Mouse (Mus musculus): ENCODE measurements around the gene Arhgap31.
"Not testable (repeated sequence)": the region's sequence is repeated elsewhere in the genome, so short reads cannot be mapped to it uniquely, and the experiment has no call there.

Arhgap31 gene

DNA sequence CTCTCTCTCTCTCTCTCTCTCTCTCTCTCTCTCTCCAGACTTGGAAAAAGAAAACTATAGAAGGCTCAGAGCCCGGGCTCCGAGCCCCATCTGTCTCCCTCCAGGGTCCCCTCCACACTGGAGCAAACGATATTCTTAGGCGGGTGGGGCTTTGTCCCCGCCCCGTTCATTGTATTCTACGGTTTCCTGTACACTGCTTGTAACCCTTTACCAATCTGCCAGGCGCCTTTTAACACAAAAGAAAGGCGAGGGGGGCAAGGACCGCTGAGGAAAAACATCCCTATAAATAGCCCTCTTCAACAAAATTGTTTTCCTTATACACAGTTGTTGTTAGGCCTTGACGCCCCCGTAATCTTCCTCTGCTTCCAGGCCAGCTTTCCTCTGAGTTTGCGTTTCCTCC, 11.9 kb upstream of the Arhgap31 start:
- no peak for DNase-seq

GRCm38 (mm10) chr16:38724256-38724655, 11.2 kb upstream of the Arhgap31 start:
- DNase-seq = no peak

DNA sequence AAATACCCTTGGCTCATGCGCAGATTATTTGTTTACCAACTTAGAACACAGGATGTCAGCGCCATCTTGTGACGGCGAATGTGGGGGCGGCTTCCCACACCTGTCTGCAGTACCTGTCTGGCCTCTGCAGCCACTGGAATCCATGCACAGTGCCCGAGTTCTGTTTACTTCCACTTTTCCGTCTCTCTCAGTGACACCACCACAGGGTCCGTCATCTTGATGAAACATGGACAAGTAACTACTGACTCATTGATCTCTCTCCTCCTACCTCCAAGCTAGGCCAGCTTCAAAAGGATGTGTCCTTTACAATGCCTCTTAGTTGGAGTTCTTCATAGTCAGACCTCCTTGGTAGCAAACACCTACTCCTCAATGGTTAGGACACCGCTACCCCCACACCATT, 8.3 kb upstream of the Arhgap31 start:
- DNase-seq = no peak

DNA sequence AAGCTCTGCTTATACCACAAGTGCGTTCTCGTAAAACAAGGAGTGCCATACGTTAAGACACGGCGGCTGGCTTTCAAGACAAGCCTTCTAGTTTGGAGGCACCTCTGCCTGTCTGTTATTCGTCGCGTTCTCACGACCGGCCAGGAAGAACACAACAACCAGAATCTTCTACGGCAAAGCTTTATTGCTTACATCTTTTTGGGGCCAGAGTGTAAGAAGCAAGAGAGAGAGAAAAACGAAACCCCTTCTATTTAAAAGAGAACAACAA, 1.1 kb upstream of the Arhgap31 start:
- not testable (repeated sequence) for DNase-seq

GRCm38 (mm10) chr16:38713404-38714258, 557 bp upstream of the Arhgap31 start:
- DNase-seq = no peak

DNA sequence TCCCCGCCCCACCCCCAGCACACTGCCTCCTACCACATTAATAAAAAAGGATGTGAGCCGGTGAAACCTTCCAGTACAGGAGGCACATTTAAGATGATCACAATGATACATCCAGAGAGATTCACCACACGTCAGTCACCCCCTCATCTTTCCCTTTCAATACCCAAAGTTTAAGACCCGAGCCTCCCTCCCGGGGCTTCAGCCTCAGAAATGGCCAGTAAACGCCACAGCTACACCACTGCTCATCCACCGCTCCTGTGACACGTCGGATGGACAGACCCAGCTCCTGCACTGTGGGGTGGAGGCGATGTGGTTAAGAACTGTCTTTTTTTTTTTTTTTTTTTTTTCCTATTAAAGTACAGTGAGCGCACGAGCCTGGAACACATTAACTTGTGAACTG, 969 bp downstream of the Arhgap31 start:
- DNase-seq = no peak

GRCm38 (mm10) chr16:38711245-38711644, 1.8 kb downstream of the Arhgap31 start:
- no peak for DNase-seq

DNA sequence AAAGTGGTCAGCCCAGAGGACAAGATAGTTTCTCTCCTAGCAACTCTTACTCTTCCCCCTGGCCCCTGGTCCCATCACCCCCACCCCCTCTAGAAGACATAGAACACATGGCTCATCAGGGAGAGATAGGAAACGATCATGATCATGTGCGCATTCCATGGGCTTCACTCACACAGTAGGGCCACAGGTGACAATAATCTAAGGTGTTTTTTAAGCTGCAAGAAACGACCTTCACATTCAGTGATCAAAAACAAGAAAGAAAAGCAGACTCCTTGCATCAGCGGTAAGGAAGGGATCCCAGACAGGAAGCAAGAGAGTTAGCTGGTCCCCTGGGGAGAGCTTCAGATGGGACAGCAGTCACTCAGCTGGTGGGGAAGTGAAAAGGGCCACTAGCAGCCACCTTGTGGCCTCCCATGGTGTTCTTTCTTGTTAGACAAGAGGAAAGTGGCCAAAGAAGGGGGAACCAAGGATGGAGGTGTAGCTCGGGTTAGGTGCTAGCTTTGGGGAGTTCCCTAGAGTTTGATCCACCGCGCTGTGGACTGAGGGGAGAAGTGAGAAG, 4.0 kb downstream of the Arhgap31 start:
- no peak for DNase-seq

DNA sequence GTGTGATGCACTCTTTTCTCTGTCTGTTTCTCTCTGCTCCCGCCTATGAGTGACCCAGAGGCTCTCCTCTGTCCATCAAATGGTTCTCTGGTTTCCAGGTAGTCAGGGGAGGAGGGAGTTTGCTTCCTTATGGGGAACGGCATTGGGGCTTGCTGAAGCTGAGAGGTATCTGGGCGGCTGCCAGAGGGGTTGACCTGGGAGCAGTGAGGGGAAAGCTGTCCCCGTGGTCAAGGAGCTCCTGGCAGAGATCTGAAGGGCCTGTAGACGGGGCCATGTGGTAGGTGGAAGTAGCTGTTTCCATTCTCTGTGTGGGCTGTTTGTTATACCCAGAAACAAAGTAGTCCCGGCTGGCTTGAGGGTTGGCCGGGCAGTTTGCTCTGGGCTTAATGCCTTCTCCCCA, 6.3 kb downstream of the Arhgap31 start:
- DNase-seq = no peak

- DNase-seq = no peak
These were observed 7.4 kb downstream of the Arhgap31 start for GRCm38 (mm10) chr16:38705531-38706281.

DNA sequence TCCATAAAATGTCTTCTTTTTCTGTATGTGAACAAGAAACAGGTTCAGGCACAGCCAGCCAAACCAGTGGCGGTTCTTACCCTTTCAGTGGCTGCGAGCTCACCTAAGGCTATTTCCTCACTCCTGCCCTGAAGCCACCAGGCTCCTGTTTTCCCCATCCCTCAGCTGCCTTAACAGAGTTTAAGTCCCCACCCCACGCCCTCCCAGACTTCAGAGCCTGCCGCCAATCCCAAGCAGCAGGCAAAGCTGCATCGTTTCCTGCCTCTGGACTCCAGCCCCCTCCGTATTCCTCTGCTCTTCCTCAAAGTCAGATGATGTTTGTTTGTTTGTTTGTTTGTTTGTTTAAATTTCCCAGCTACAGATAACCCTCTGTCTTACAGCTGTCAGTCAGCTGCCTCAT, 9.6 kb downstream of the Arhgap31 start:
- no peak for DNase-seq

GRCm38 (mm10) chr16:38702316-38702715, 10.8 kb downstream of the Arhgap31 start:
- DNase-seq = no peak

- no peak for DNase-seq
These were observed 11.4 kb downstream of the Arhgap31 start for GRCm38 (mm10) chr16:38701492-38702185.

DNA sequence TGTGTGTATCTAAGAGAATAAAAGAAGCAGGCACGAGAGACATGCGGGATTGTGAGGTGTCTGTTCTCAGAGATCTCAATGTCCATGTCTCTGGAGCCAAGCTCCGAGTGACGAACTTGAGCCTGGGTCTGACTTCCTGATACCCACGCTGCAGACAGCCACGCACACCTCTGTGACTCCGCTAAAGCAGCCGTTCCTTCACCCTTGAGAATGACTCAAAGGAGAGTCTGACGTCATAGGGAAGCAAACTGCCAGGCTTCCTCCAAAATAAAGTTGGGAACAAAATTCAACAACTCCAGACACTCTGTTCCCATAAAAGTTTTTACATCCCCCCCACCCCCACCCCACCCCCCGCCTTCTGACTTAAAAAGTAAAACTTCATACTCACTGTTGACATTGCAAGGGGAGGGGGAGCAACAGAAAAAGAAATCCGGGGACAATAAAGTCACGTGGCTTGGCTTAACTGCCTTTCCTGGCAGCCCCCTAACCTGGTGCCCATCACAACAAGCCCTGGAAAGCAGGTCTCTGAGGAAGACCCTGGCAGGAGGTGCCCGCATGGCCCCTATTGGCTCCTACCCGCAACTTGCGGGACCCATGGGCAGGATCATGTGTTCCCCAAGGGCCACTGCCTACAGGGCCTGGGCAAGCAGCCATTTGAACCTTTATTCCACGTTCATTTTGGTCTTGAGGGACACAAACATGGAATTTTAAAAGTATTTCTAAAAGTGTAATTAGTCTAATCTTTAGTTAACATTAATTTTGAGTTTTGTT, 12.5 kb downstream of the Arhgap31 start:
- DNase-seq = no peak

DNA sequence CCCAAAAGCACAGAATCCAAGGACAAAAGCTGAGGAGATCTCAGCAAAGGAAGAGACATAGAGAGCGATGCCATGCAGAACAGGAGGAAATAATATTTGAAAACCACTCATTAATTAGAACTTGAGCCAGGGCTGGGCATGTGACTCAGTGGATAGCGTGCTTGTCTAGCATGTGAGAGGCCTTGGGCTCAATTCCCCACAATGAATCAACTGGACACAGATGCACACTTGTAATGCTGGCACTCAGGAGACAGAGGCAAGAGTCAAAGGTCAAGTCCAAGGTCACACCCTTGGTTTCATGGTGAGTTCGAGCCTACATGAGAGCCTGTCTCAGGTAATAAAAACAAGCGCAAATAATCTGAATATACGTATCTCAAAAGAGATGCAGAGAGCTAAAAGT, 15.5 kb downstream of the Arhgap31 start:
- no peak for DNase-seq

DNA sequence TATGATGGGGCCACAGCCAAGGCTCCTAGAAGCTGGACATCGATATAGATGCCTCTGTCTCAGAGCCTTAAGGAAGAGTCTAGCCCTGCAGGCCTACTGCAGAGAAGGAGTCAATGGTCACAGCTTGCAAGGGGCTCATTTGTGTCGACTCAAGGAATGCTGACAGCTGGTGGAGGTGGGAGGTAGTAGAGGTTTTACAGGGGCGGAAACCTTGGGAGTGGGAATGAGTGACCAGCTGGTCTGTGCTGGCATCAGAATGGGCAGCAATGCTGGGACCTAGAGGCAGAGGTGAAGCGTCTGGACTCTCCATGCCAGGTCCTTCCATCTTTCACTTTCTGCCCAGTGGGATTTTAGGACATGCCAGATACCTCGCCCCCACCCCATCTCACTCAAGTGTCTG, 17.5 kb downstream of the Arhgap31 start:
- no peak for DNase-seq

DNA sequence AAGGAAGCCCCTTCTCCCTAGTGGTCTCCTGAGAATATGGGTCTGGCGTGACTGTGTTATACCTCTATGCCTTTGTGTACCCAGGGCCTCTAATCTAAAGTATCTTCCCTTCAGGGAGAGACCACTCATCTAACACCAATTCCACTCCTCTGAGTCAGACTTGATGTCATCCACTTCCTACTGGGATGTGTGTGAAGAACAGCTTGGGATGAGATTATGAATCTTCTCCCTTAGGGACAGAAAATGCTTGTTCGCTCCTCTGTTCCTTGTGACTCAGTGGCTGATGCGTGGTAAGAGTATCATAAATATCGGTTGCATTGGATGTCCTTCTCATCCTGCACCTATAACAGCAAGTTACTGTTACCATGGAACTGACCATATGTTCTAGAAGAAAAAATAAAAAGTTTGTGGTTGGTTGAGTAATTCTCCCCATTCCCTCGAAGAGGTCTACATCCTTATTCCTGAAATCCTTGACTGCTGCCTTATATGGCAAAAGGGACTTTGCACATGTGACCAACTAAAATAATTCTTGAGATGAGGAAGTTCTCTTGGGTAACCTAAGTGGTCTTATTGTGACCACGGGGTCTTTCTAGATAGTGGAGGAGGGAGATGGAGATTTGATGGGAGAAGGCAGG, 18.1 kb downstream of the Arhgap31 start:
- DNase-seq = no peak

DNA sequence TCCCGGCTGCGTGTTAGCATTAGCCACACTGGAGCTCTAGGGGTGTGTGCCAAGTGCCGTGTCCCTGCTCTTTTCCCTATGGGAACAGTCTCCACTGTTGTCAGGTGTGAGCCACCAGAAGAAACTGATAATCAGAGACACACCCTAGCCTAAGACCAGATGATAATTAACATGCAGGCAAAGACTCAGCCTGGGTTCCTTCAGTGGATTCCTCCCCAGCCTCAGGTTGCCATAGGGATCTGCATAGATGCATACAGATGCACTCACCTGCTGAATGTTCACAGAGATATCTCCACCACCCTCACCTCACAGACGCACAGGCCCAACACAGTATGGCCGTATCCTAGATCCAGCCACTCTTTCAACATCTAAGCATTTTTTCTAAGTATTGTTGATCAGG, 22.6 kb downstream of the Arhgap31 start:
- no peak for DNase-seq

DNA sequence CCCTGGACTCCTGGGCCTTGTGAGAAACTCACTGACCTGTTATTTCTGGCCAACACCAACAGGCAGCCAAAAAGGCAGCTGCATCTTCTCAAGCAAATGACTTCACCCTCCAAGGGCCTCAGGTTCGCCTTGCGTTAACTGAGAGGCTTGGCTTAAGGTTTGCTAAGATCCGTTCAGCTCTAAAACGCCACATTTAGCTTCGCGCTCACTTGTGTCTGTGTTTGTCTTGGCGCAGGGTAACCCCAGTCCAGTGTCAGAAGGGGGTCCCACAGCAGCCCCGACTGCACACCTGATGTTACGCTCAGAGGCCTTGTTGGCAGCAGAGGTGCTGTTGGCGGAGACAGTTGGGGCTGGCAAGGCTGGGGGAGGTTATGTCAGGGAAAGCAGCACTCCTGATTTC, 23.3 kb downstream of the Arhgap31 start:
- no peak for DNase-seq

DNA sequence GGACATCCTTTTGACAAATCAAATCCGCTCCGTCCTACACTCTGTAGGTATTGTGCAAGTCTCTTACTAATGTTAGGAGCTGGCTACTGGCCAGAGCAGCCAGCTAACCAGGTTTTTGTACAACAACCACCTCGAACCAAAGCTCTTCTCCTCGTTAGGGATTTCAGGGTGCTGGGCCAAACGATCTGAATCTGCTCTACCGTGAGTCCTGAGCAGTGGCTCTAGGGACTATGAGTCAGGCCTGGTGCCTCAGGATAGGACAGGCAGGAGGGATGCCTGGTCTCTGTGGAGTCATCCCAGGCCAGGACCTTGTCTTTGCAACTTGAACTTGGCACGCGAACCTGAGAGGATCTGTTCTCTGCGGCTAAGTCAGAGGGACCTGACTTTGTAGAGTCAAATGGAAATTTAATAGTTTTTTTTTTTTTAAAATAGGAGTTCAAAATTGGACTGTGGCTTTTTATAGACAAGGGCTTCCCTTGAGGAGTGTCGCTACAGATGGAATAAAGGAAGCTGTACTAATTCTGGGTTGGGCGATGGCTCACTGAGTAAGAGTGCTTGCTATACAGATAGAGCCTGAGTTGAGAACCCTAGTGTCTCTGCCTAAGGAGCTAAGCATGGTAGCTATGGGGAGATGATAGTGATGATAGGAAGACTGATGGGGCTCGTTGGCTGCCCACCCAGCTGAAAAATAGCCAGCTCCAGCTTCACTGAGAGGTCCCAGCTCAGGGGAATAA, 24.4 kb downstream of the Arhgap31 start:
- DNase-seq = no peak

- no peak for DNase-seq
These were observed 25.4 kb downstream of the Arhgap31 start for GRCm38 (mm10) chr16:38687673-38688072.

DNA sequence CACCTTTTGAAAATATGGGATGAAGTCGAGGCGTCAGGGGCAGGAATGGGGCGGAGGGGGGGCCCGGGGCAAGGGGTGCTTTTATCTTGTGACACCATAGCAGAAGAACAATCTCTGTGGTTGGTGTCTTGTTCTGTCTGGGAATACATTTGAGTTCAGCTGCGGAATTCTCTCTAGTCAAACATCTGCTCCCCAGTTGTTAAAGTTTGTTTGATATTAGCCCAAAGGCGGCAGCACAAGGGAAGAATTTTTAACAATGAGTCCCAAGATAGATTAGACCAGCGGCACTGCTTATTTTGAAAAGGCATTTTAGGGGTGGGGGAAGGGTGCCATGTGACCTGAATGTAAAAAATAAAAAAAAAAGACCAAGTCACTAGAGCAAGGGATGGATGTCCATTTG, 30.0 kb downstream of the Arhgap31 start:
- no peak for DNase-seq
